Mouse (Mus musculus): ENCODE results near the gene Hunk. TPM values are rescaled to one million over a fixed set of nuclear protein-coding genes. Genes with fewer than 3 reads are reported as not detected.
A peak's percentile ranks its signal among the peaks of the same experiment; 100 is the strongest.

Gene Hunk
- 6.2 and 6.8 TPM in 2 replicates for polyA plus RNA-seq (2015; fragmentation: Nextera tagmentation; extraction: Ambion mirVana)

DNA sequence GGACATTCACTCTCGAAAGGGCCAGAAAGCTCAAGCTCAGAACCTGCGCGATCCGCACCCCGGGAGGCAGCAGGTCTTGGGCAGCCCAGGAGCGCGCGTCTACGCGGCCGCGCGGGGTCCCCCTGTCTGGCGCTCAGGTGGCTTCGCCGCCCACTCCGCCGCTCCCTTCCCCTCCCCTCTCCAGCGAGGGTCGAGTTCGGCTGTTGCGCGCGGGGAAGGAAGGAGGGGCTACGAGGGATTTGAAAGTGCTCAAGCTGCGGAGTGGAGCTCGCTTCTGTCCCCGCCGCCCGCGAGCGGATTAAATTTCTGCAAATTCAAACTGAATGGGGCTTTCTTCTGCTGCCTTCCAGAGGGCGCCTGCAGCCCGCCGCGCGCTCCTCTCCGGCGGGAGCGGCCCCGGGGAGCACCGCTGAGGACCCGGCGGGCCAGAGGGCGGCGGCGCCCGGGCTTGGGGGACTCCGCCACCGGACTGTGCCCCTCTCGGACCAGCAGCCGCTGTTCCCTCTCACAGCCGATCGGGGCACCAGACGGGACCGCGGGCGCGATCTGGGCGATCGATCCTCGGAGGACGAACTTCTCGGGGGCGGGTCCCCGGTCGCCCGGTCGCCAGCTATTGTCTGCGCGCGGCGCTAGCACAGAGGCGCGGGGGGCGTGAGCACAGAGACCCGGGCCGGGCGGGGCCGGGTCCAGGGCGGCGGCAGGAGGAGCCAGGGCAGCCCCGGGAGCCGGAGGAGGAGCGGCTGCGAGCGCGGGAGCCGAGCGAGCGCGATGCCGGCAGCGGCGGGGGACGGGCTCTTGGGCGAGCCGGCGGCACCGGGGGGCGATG lies at the start of gene Hunk:
TSS of gene Hunk (plus strand) at position 326 of the 826 bp plus-strand sequence.
- Histone ChIP-seq H3K9ac (peak within 1 kb of the TSS; percentile 90), H3K4me1 (replicated peaks) (peaks cover 61% of the 10 kb centered on the region), H3K4me3 (peak within 1 kb of the TSS; percentile 85), H3K4me2 (peak within 1 kb of the TSS; percentile 85), H3K36me3 (peaks cover 5% of the 10 kb centered on the region), H3K9me3 (0 out of 2 replicates have a peak, but pooled peaks cover under 1% of the 10 kb centered on the region), H3K27ac (replicated peaks) (peak within 1 kb of the TSS; percentile 93), H3K27me3 (peaks cover 37% of the 10 kb centered on the region)
- ATAC-seq (ENCODE audit: low read depth), result peak; percentile 85
- WGBS, result under 1% methylated on average over 98 of the region's 101 CpGs

DNA sequence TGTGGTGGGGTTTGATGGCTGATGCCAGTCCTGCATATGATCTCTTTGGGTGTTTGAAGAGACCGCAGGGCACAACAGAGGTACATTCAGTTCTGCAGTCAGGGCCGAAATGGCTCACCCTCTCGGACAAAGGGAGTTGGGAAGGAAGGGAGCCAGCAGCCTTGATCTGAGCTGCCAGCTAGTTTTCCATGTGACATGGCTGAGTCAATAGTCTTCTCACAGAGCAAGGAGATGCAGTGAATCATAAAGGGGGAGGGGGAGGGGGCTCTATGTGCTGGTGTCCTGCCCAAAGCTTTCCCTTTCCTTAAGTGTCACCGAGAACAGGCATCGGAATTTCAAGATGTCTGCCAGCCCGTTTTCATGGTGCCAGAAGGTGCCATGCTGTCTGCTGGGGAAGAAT lies 46.8 kb upstream of the Hunk start:
- Histone ChIP-seq H3K9me3 (no peaks in the 10 kb centered on the region), H3K4me1 (replicated peaks) (no peaks in the 10 kb centered on the region), H3K27me3 (no peaks in the 10 kb centered on the region), H3K36me3 (no peaks in the 10 kb centered on the region), H3K27ac (replicated peaks) (no peak overlapping the region), H3K9ac (no peak overlapping the region), H3K4me2 (no peak overlapping the region), H3K4me3 (no peak overlapping the region)
- ATAC-seq (ENCODE audit: low read depth), result no peak
- 86% methylated on average over 6 of the region's 6 CpGs for WGBS

DNA sequence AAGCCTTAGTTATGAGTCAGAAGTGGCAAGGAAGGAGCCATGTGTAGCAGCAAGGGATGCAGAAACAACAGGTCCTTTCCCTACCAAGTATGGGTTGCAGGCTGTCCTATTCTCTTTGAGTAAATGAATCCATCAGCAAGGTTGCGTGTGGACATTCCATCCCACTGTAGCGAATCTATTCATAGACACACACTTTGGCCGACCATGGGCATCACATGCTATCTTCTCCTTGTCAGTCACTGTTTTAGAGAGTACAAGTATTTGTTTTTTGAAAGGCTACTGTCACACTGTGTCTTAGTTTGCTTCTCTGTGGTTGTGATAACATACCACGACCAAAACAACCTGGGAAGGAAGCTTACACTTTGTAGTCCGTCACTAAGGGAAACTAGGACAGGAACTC lies 44.7 kb upstream of the Hunk start:
- H3K9ac ChIP-seq, result no peak overlapping the region
- no peak for ATAC-seq (ENCODE audit: low read depth)
- WGBS, result 86% methylated on average over 5 of the region's 5 CpGs

DNA sequence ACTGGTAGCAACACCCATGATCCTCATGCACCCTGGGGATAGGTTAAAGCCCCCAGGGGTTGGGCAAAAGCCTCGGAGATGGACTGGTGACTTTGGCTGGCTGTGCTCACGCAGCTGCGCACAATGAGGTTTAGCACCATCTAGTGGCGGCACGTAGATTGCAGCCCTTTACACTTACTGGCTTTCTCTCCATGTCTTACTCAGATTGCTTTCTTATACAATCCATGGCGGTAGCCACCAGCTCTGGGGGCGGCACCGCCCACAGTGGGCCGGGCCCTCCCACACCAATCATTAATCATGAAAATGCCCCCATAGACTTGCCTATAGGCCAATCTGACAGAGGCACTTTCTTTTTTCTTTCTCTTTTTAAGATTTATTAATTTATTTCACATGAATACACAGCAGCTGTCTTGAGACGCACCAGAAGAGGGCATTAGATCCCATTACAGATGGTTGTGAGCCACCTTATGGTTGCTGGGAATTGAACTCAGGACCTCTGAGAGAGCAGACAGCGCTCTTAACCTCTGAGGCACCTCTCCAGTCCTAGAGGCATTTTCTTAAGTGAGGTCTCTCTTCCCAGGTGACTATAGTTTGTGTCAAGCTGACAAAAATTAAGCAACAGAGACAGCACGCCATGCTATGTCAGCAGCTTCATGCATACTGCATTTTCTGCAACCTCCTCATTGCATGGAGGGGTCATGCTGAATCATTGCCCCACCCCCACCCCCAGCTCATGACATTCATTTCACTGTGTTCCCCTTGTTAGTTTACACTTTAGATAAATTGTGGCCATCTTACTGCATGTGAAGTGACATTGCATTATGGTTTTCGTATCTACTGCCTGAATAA lies 35.9 kb upstream of the Hunk start:
- no peaks in the 10 kb centered on the region for H3K9me3 ChIP-seq
- H3K27me3 ChIP-seq, result no peaks in the 10 kb centered on the region
- no peak overlapping the region for H3K9ac ChIP-seq
- H3K27ac ChIP-seq (replicated peaks), result no peak overlapping the region
- ATAC-seq (ENCODE audit: low read depth), result peak; percentile 95
- 26% methylated on average over 13 of the region's 13 CpGs for WGBS
- H3K4me3 ChIP-seq, result no peak overlapping the region
- H3K36me3 ChIP-seq, result no peaks in the 10 kb centered on the region
- H3K4me2 ChIP-seq, result no peak overlapping the region
- 0 out of 2 replicates have a peak, but pooled peaks cover 9% of the 10 kb centered on the region for H3K4me1 ChIP-seq (replicated peaks)

More for the DNA sequence above, 44.7 kb upstream of the Hunk start:
- no peak overlapping the region for H3K4me3 ChIP-seq
- H3K27ac ChIP-seq (replicated peaks), result no peak overlapping the region
- H3K4me2 ChIP-seq, result no peak overlapping the region
- no peaks in the 10 kb centered on the region for H3K27me3 ChIP-seq
- no peaks in the 10 kb centered on the region for H3K9me3 ChIP-seq
- no peaks in the 10 kb centered on the region for H3K4me1 ChIP-seq (replicated peaks)
- no peaks in the 10 kb centered on the region for H3K36me3 ChIP-seq

DNA sequence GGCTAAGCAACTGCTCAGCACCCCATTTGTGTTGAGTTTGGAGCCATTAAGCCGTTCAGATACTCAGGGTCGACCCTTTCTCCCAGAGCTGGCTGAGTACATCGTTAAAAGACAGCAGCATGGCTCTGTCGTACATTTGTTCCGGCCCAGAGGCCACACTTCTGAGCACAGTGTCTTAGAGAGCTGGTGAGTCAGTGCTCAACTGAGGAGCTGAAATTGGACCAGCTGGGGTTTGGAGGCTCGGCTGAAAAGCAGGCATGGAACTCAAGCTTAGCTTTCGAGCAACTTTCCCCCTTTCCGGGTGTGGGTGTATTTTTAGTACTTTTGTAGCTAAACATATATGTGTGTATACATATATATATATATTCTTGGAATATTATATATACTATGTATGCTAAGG lies 34.1 kb upstream of the Hunk start:
- Histone ChIP-seq H3K4me3 (no peak overlapping the region), H3K4me1 (replicated peaks) (0 out of 2 replicates have a peak, but pooled peaks cover 9% of the 10 kb centered on the region), H3K9ac (no peak overlapping the region), H3K9me3 (no peaks in the 10 kb centered on the region), H3K27ac (replicated peaks) (no peak overlapping the region), H3K36me3 (no peaks in the 10 kb centered on the region), H3K27me3 (no peaks in the 10 kb centered on the region), H3K4me2 (no peak overlapping the region)
- no peak for ATAC-seq (ENCODE audit: low read depth)
- 50% methylated on average over 8 of the region's 8 CpGs for WGBS

DNA sequence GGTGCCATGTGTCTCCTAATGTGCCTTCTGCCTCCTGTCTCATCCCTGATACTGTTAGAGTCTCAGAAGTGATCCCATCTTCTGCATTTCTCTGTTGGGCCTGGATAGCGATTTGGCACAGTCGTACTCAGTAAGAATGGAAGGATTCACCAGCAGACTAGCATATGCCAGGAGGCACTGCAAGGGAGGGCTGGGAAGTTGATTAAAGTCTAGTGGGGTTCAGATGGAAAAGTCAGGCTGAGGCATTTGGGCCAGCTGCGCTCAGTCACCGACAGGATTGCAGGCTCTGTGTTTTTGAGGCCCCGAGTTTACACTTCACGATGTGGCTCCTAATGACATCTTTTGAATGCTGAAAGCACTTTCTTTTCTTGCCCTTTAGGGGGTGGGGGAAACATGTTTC lies 33.1 kb upstream of the Hunk start:
- Histone ChIP-seq H3K9me3 (no peaks in the 10 kb centered on the region), H3K4me1 (replicated peaks) (0 out of 2 replicates have a peak, but pooled peaks cover 9% of the 10 kb centered on the region), H3K36me3 (no peaks in the 10 kb centered on the region), H3K9ac (no peak overlapping the region), H3K27me3 (no peaks in the 10 kb centered on the region), H3K27ac (replicated peaks) (peak overlapping the region; percentile 19; the same call in 1 of the 2 replicates), H3K4me2 (no peak overlapping the region), H3K4me3 (no peak overlapping the region)
- peak; percentile 68 for ATAC-seq (ENCODE audit: low read depth)
- WGBS, result 40% methylated on average over 6 of the region's 6 CpGs

DNA sequence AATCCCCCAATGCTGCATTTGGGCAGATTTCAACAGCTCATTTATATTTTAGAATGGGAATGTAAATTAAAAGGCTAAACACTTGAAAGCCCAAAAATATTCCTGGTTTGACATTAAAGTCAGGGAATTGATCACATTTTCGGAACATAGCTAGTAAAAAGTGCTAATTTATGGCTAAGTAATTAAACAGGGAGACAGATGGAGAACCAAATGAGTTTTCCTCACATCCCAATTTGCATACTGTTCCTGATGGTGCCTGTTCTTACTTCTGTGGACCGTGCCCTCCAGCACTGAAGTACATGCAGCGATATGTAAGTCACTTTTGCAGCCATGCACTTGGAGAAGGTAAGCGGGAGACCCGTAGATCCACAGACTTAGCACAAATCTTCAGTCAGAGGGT lies 32.7 kb upstream of the Hunk start:
- 0 out of 2 replicates have a peak, but pooled peaks cover 9% of the 10 kb centered on the region for H3K4me1 ChIP-seq (replicated peaks)
- no peak overlapping the region for H3K9ac ChIP-seq
- no peak overlapping the region for H3K4me3 ChIP-seq
- H3K4me2 ChIP-seq, result no peak overlapping the region
- no peak overlapping the region for H3K27ac ChIP-seq (replicated peaks)
- WGBS, result 60% methylated on average over 5 of the region's 5 CpGs
- H3K36me3 ChIP-seq, result no peaks in the 10 kb centered on the region
- no peaks in the 10 kb centered on the region for H3K27me3 ChIP-seq
- no peaks in the 10 kb centered on the region for H3K9me3 ChIP-seq
- peak; percentile 49; the same call in 1 of the 2 replicates for ATAC-seq (ENCODE audit: low read depth)

DNA sequence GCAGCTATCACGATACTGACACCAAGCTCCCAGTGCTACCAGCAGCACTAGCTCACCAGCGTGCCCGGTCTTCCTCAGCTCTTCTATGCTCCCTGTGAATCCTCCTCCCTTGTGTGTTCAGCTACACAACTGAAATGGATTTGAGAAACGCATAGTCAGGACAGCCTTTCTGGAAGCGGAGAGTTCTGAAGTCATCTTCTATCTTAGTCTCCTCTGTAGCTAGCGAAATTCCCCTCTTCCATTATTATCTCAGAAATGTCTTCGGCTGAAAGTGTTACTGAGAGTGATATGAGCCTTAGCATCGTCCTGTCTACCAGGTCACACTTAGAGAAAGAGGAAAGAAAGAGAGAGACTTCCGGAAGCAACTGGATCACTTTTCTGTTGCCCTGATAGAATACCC lies 26.5 kb upstream of the Hunk start:
- ATAC-seq (ENCODE audit: low read depth), result no peak
- Histone ChIP-seq H3K4me3 (no peak overlapping the region), H3K9ac (no peak overlapping the region), H3K9me3 (no peaks in the 10 kb centered on the region), H3K4me1 (replicated peaks) (peaks cover 18% of the 10 kb centered on the region), H3K27ac (replicated peaks) (no peak overlapping the region), H3K4me2 (no peak overlapping the region), H3K36me3 (no peaks in the 10 kb centered on the region), H3K27me3 (0 out of 2 replicates have a peak, but pooled peaks cover 3% of the 10 kb centered on the region)
- WGBS, result 85% methylated on average over 9 of the region's 9 CpGs

DNA sequence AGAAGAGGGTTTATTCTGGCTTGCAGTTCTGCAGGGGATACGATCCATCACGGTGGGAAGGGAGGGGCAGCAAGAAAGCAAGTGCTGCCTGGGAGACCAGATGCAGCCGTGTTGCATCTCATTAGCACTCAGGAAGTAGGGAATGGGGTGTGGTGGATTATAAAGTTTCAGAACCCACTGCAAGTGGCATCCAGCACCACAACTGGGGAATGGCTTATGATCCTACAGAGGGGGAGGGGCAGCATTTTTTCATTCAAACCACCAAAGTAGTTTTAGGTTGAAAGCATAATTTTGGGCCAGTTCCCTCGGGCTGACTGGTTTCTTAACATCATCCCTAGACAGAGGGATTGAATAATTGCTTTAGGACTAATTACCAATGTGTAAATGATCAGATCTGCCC lies 26.1 kb upstream of the Hunk start:
- Histone ChIP-seq H3K9ac (no peak overlapping the region), H3K36me3 (no peaks in the 10 kb centered on the region), H3K4me3 (no peak overlapping the region), H3K9me3 (no peaks in the 10 kb centered on the region), H3K27ac (replicated peaks) (no peak overlapping the region), H3K4me1 (replicated peaks) (peaks cover 18% of the 10 kb centered on the region), H3K27me3 (0 out of 2 replicates have a peak, but pooled peaks cover 3% of the 10 kb centered on the region), H3K4me2 (no peak overlapping the region)
- WGBS, result 11% methylated on average over 4 of the region's 4 CpGs
- ATAC-seq (ENCODE audit: low read depth), result no peak

DNA sequence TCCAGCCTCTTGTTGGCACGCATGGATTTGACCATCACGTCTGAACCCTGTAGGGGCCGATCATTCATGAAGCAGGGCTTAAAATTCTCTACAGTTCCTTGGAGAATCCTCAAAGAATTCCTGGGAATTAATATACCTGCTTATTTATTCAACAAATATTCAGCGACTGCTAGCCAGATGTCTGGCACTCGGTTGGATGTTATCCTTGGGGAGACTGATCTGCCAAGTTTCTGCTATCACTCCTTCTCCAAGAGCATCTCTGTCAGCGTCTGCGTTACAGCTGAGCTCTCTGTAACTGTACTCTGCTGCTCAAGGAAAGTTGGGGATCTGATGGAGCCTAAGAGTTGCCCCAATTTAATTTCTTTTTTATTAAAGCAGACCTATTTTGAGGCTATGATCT lies 25.5 kb upstream of the Hunk start:
- Histone ChIP-seq H3K27ac (replicated peaks) (no peak overlapping the region), H3K27me3 (0 out of 2 replicates have a peak, but pooled peaks cover 3% of the 10 kb centered on the region), H3K4me2 (no peak overlapping the region), H3K9ac (no peak overlapping the region), H3K9me3 (no peaks in the 10 kb centered on the region), H3K4me3 (no peak overlapping the region), H3K4me1 (replicated peaks) (peaks cover 18% of the 10 kb centered on the region), H3K36me3 (no peaks in the 10 kb centered on the region)
- ATAC-seq (ENCODE audit: low read depth), result no peak
- WGBS, result 53% methylated on average over 7 of the region's 7 CpGs

DNA sequence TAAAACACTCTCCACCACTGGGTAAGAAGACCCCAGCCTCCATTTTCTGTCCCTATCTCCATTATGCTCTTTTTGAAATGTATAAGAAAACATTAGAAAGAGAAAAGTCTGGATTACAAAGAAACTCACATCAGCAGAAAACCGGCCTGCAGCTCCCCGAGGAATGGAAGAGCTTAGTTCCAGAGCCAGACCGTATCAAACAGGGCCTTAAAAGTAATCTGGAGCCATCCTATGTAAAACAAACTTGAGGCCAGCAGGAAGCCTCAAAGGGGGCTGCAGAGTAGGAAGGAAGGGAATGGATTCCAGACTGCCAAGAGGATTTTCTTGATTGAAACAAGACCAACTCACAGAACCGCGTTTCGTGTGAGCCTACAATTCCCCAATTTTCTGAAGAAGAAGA lies 22.9 kb upstream of the Hunk start:
- Histone ChIP-seq H3K36me3 (no peaks in the 10 kb centered on the region), H3K27me3 (0 out of 2 replicates have a peak, but pooled peaks cover 3% of the 10 kb centered on the region), H3K4me2 (no peak overlapping the region), H3K9me3 (no peaks in the 10 kb centered on the region), H3K27ac (replicated peaks) (no peak overlapping the region), H3K4me3 (no peak overlapping the region), H3K9ac (no peak overlapping the region), H3K4me1 (replicated peaks) (peaks cover 18% of the 10 kb centered on the region)
- 73% methylated on average over 6 of the region's 6 CpGs for WGBS
- ATAC-seq (ENCODE audit: low read depth), result no peak

DNA sequence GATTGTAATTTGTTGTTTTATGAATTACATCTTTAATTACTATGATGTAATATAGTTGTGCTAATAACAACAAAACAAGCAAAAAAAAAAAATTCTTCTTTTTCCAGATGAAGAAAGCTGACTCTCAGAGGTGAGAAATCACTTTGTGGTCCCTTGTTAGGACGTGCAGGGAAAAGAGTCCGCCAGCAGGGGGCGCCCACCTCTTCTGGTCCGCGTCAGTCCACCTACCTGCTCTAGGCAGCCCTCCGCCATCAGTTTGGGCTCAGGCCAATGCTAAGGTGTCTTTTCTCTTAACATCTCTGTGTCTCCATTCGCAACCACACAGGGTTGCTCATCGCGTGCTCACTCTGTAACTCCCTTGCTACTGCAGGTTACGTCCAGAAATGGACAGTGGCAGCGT lies 5.9 kb upstream of the Hunk start:
- 16% methylated on average over 11 of the region's 11 CpGs for WGBS
- peak; percentile 54; the same call in 1 of the 2 replicates for ATAC-seq (ENCODE audit: low read depth)
- Histone ChIP-seq H3K4me3 (no peak overlapping the region), H3K27me3 (peaks cover 58% of the 10 kb centered on the region), H3K9me3 (no peaks in the 10 kb centered on the region), H3K36me3 (no peaks in the 10 kb centered on the region), H3K4me2 (no peak overlapping the region), H3K27ac (replicated peaks) (no peak overlapping the region), H3K9ac (no peak overlapping the region), H3K4me1 (replicated peaks) (peaks cover 14% of the 10 kb centered on the region)
